Mouse (Mus musculus) kidney, postnatal 14 days (tissue): ENCODE results near the gene Dnajc28.
"Not testable (repeated sequence)": the region's sequence is repeated elsewhere in the genome, so short reads cannot be mapped to it uniquely, and the experiment has no call there.

Source experiments
- DNase-seq: peaks from one replicate; pipeline ENCODE4 v3.0.0; 2022; ENCODE audit warnings: mixed read lengths

Dnajc28 gene

DNA sequence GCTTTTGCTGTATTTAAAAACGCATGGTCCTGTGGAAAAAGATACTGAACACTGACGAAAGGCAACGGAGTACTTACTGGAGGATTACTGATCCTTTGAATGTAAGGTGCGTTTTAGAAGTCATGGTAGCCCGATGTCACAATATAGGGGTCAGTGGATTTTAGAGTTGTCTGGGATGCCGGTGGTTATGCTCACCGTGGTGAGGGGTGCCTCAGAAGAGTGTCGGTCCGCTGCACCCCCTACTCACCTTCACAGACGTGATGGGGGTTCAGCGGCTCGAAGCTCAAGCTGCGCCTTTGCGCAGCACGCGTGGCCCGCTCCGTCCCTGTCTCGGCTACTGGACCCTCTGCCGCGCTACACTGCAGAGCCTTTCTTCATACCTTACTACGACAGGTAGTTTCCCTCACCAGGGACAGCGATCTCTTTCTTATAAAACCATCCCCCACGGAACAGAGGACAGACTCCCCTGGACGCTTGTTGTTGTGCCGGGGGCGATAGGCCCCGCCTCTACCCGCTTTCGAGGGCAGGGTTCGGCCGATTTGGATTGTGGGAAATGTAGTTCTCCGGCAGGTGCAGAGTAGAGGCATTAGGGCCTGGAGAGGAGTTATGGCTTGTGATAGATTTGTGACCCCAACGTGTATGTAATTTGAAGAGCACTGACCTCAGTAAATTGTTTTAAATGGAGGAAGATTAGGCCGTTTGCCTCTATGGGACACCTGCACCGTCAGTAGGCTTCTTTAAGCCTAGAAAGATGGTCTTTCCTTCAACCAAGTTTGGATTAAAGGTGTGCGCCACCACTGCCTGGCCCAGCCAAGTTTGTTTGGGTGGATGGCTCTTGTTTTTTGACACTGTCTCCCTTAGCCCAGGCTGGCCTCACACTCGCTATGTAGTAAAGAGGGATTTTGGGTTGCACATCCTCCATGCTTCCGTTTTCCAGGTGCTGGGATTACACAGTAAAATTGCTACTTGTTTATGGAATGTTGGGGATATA is at the start of gene Dnajc28:
Dnajc28 (minus strand) TSS at position 516 of the 991 bp plus-strand sequence.
- peak; percentile 88 for DNase-seq

DNA sequence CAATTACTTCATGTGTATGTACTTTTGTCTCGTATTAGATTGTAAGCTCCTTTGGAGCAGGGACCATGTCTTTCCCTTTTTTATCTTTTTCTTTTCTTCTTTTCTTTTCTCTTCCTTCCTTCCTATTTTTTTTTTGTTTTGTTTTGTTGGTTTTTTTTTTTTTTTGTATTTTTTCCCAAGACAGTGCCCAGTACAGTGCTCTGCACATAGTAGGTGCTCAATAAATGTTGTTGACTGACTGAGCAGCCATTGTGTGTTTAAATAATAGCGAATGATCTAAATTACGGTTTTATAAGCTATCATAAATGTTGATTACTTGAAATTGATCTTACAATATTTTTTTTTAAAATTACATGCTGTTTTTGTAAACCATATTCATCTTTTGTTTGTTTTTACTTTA is 45.0 kb upstream of the Dnajc28 start:
- DNase-seq, result no peak

DNA sequence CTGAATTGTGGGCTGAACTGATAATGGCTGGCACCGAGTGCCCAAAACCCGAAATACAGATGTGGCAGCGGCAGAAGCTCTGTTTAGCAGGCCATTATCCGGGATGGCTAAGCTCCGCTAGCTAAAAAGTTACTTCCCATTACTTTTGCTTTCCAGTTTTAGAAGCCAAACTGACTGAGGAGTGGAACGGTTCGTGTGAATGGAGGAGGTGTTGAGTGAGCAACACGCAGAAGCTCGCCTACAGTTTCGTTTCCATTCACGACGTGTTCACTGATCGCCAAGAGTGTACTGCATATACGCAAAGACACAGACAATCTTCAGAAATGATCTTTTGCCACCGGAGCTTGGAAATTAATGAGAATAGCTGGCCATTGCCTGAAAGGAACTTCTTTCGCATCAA is 43.5 kb upstream of the Dnajc28 start:
- DNase-seq, result no peak

DNA sequence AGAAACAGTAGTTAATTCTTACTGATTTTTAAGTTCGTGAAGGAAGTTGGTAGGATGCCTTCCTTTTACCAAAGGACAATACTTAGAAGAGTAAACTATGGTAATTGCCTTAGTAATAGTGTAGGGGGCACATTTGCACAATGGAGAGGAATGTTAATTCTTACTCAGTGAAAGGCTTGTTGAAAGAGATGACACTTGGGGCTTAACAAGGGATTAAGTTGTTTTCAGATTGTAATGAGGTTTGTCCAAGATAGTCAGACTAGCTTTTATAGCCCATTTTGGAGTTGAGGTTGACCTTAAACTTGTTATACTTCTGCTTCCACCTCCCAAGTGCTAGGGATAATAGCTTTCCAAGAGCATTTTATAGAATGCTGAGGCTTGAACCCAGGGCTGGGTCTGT is 42.6 kb upstream of the Dnajc28 start:
- no peak for DNase-seq

DNA sequence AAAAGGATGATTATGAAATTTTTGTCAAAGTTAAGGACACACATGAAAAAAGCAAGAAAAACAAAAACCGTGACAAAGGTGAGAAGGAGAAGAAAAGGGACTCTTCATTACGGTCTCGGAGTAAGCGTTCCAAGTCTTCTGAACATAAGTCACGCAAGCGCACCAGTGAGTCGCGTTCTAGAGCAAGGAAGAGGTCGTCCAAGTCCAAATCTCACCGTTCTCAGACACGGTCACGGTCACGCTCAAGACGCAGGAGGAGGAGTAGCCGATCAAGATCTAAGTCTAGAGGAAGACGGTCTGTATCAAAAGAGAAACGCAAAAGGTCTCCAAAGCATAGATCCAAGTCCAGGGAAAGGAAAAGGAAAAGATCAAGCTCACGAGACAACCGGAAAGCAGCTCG is 41.0 kb upstream of the Dnajc28 start:
- no peak for DNase-seq

DNA sequence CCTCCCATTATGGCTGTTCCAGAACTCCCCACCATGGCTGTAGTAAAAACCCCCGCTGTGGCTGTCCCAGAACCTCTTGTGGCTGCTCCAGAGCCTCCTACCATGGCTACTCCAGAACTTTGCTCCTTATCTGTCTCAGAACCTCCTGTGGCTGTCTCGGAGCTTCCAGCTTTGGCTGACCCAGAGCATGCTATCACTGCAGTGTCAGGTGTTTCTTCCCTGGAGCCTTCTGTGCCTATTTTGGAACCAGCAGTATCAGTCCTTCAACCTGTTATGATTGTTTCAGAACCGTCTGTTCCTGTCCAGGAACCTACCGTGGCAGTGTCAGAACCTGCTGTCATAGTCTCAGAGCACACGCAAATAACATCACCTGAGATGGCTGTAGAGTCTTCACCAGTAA is 39.6 kb upstream of the Dnajc28 start:
- no peak for DNase-seq

DNA sequence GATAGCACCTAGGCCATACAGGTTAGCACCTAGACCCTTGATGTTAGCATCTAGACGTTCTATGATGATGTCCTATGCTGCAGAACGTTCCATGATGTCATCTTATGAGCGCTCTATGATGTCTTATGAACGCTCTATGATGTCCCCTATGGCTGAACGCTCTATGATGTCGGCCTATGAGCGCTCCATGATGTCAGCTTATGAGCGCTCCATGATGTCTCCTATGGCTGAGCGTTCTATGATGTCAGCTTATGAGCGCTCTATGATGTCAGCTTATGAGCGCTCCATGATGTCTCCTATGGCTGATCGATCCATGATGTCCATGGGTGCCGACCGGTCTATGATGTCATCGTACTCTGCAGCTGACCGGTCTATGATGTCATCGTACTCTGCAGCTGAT is 38.5 kb upstream of the Dnajc28 start:
- DNase-seq, result no peak

DNA sequence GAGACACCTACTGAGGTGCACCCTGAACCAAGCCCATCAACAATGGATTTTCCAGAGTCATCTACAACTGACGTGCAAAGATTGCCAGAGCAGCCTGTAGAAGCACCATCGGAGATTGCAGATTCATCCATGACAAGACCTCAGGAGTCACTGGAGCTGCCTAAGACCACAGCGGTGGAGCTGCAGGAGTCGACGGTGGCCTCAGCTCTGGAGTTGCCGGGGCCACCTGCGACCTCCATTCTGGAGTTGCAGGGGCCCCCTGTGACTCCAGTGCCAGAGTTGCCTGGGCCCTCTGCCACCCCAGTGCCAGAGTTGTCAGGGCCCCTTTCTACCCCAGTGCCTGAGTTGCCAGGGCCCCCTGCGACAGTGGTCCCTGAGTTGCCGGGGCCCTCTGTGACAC is 36.5 kb upstream of the Dnajc28 start:
- no peak for DNase-seq

DNA sequence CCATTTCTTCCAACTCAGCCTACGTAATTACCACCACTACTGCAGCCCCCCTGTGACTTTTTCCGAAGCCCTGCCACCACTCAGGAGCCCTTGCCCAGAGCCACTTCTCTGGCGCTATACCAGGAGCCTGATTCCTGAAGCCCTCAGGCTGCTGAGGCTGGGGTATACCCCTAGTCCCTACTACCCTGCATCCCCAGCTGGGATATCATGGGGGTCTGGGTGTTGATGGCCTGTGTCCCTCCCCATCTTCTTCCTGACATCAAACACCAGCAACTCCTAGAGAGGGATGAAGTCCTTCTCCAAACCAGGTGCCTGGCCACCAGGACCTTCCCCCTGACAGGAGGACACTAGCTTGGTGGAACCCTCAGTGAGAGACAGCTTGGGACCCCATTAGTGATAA is 33.4 kb upstream of the Dnajc28 start:
- DNase-seq, result no peak

DNA sequence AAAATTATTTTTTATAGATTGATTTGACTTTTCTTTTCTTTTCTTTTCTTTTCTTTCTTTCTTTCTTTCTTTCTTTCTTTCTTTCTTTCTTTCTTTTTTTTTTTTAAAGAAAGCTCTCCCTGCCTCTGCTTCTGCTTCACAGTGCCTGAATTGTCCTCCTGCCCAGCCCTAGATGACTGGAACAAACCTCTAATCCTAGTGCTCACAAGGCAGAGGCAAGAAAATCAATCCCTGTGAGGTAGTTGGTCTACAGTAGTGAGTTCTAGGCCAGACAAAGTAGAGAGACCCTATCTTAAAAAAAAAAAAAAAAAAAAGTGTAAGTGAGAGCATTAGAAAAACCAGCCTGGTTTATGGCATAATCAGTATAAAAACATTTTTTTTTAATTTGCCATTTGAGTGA is 31.0 kb upstream of the Dnajc28 start:
- DNase-seq, result no peak

DNA sequence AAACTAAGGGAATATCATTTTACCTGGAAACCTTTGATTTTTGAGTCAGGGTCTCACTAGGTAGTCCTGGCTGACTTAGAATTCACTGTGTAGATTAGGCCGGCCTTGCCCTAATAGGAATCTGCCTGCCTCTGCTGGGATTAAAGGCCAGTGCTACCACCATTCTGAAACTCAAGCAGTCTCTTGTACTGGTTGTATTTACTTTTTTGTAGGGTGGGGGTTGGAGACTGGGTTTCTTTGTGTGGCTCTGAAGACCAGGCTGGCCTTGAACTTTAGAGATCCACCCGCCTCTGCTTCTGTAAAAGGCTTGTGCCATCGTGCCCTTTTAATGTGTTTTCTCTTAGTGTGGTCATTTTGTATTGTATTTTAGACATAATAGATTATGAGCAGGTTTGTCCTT is 30.4 kb upstream of the Dnajc28 start:
- DNase-seq, result no peak

DNA sequence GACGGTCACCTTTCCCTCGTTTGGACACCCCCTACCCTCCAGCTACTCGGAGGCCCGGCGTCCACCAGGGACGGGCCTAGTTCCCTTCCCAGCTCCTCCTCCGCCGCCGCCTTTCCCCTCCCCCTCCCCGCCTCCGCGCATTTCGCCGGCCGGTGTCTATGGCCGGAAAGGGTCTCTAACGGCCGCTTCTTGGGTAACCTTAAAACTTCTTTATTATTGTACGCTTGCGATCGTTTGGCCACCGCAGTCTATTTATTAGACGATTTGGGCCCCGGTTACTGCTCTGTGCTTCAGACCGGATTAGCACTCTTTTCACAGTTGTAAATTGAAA is 29.4 kb upstream of the Dnajc28 start:
- DNase-seq, result peak; percentile 89

DNA sequence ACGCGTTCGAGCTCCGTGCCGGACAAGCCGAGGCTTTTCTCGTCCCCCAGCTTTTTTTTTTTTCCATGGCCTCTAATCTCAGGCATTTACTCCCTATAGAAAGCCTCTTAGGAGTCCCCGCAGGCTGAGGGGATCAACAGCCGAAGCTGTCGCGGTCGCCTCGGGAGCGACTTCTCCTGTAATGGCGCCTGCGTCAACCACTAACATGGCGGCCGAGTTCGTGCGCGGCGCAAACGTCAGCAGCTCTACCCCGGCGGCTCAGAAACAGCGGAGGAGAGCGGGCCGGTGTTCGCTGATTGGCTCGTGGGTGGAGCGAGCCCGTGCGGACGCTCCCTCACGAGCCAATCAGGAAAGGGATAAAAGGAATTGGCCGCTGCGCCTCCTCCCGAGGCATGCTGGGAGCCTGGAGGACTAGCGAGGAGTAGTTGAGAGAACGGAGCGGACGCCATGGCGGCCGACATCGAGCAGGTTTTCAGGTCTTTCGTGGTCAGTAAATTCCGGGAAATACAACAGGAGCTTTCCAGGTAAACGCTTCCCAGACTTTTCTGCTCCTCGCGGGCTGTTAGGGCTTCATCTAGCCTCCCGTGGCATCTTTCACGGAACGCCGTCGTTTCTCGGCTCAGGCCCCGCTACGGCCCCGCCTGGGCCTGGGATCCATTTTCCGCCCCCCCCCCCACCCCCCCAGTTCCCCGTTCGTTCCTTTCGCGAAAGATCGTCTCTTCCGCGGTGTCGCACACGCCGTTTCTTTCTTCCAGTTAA is 28.8 kb upstream of the Dnajc28 start, which contains the start of gene Son:
Son (plus strand) TSS at position 46 of the 759 bp plus-strand sequence.
- DNase-seq, result peak; percentile 97

DNA sequence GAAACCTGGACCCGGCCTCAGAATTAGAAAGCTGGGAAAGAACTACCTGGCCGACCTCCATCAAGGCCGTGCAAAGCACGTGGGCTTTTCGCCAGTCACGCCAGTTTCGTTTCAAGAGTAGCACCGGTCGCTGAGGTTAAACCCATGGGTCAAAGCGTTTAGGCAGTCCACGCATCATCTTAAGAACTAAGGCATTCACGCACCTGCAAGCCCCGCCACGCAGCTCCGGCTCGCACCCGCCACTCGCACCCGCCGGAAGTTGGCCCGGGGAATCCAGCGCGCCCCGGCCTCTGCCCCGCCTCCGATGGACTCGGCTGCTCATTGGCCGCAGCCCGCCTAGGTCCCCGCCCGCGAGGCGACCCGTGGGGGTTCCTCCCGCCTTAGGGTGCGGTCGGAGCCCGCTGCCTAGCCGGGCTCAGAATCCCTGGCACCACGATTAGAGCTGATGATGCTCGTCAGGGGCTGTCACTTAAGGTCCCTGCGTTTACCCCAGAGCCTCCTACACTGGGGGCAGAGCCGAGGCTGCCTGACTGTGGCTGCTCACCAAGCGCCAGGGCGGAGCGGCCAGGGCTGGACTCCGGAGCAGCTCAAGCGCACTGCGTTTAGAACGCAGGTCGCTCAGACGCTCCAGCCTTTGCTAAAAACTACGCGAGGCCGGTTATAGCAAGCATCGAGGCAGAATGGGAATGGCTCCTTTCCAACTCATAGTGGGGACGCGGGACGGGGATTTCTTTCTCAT is 28.0 kb upstream of the Dnajc28 start, which contains the start of gene Gart:
Gart (minus strand) TSS at position 272 of the 739 bp plus-strand sequence.
- DNase-seq, result peak; percentile 95

DNA sequence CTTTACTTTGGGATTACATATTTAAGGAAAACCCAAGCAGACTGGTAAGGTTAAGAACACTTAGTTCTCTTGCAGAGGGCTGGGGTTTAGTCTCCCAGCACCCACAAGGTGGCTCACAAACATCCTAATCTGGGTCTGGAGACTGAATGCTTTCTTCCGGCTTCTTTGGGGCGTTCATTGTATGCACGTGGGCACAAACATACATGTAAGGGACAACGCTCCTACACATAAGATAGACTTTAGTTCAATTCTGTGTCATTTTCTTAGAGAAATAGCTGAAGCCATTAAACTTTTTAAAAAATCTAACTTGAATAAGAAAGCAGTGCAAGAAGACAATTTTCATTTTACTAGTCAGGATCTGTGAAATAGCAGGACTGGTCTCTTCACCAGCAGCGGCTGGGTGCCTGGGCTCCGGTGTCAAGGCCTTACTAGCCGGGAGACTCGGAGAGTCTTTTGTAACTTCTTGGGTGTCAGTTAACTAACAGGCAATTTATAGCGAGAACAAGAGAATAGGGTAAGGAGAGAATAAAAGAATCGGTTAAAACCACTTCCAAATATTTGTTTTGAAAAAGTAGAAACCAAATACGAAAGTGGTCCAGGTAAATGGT is 27.3 kb upstream of the Dnajc28 start:
- no peak for DNase-seq

DNA sequence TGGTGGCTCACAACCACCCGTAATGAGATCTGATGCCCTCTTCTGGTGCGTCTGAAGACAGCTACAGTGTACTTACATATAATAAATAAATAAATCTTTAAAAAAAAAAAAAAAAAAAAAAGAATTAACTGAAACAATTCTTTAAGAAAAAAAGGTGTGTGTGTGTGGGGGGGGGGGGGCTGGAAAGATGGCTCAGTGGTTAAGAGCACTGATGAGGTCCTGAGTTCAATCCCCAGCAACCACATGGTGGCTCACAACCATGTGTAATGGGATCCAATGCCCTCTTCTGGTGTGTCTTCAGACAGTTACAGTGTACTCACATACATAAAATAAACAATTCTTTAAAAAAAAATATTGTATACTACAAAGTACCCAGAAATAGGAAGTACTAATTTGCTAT is 26.6 kb upstream of the Dnajc28 start:
- DNase-seq, result not testable (repeated sequence)

DNA sequence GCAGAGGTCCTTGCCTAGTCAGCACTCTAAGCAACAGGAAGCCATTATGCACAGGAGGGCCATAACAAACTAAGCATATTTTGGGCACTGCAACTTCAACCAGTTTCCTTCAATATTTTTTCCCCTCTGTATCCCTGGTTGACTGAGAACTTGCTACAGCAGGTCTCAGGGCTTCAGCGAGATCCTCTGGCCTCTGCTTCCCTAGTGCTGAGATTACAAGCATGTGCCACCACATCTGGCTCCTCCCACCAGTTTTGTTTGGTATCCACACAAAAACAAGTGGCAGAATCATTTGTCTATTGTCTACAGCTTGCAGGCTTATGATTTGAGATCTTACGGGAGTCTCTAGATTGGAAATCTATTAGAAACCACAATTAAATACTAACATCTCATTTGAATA is 26.1 kb upstream of the Dnajc28 start:
- no peak for DNase-seq

DNA sequence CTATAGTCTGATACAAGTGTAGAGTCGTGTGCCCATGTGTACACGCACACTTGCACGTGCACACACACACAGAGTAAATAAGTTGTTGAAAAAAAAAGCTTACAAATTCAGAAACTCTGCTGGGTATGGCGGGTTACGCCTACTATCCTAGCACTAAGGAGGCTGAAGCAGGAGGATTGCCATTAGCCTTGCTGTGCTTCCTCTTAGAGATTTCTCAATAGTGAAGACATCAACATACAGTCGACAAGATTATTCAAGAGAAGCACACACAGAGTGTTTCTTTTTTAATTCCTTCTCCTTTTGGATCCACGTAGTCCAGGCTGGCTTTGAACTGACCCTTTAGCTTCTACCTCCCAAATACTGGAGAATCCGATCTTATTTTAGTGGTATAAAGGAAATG is 21.3 kb upstream of the Dnajc28 start:
- no peak for DNase-seq

DNA sequence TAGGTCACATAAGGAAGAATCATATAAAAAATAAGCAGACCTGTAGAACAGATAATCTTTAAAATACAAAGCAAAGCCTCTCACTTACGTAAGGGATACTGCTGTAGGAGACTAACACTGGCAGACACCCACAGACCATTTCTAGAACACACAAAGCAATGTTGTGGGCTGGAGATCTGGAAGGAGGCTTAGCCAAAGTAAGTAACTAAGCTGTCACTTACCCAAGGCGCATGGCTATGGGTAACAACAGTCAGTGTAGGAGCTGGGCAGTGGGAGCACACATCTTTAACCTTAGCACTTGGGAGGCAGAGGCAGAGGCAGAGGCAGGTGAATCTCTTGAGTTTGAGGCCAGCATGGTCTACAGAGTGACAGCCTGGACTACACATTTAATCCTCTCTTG is 20.8 kb upstream of the Dnajc28 start:
- no peak for DNase-seq

DNA sequence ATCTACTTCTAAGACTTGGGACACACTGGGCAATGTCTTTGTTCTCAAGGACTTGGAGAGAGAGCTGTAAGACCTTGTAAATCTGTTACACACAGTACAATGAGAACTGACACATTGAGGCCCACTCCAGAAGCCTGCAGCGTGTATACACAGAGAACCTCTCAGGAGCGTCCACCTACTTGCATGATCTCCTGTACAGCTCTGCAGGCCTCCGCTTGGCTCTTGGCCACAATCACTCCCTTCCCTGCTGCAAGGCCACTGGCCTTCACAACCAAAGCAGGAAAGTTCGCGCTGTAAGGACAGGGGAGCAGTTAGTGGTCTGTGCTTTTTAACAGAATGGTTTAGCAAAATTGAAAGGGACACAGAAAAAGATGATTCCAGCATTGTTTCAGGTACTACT is 20.3 kb upstream of the Dnajc28 start:
- DNase-seq, result no peak

DNA sequence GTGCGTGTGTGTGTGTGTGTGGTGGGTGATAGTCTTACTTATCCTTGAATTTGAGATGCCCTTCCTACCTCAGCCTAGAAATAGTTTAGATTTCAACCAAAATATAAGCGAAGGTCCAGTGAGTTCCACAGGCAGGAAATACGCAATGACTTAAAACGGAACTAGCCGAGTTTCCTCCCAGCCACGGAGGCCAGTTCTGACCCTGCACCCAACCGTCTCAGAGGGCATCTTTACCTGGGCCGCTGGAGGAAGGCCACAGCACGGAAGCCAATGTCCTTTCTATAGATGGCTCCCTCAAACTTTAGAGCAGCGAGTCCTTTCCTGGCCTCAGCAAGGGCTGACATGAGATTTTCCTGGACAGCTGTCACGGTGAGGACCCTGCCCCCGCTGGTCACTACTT is 14.8 kb upstream of the Dnajc28 start:
- no peak for DNase-seq

DNA sequence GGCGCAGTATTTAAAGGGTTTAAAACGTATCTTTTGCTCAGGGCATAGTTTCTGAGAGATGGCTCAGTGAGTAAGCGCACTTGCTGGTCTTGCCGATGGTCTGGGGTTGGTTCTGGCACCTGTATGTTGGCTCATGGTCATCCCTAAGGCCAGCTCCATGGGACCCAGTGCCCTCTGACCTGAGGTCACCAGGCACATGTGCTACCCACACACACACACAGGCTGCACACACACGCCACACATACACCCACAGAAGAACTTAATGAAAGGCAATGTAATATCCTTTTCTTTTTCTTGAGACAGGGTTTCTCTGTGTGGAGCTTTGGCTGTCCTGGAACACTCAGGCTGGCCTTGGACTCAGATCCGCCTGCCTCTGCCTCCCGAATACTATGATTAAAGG is 14.1 kb upstream of the Dnajc28 start:
- no peak for DNase-seq

DNA sequence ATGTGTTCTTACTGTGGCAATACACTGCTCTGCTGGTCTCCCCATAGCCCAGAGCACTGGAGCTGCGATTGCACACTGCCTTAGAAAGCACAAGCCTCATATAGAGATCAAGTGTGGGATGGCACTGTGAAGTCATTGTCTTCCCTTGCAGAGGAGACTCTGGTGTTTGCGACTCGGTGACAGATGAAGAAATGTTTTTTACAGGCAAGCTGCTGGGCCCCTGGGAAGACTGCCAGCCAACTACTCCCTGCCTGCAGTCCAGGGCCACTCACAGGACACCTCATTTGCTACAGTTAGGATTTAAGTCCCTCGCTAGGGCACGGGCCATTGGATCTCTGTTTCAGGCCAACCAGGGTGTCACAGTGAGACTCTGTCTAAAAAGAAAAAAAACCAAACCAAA is 13.6 kb upstream of the Dnajc28 start:
- no peak for DNase-seq
